Mouse (Mus musculus): ENCODE data around the gene Gng11.
A peak's percentile ranks its signal among the peaks of the same experiment; 100 is the strongest.

The Gng11 gene

GRCm38 (mm10) chr6:4003890-4004306 lies at the start of gene Gng11:
Gene Gng11 (plus strand): TSS chr6:4003904.
- DNase-seq: peak; percentile 29

GRCm38 (mm10) chr6:3954969-3955368 lies 48.7 kb upstream of the Gng11 start:
- DNase-seq: no peak

- peak; percentile 8 for DNase-seq
These were observed 35.8 kb upstream of the Gng11 start for GRCm38 (mm10) chr6:3967676-3968626.

- DNase-seq: no peak
These were observed 30.0 kb upstream of the Gng11 start for GRCm38 (mm10) chr6:3973679-3974078.

GRCm38 (mm10) chr6:3982661-3983284 lies 20.9 kb upstream of the Gng11 start:
- no peak for DNase-seq

GRCm38 (mm10) chr6:3988750-3989149 lies 15.0 kb upstream of the Gng11 start, which contains the start of gene Tfpi2:
Gene Tfpi2 (minus strand): TSS chr6:3988919.
- no peak for DNase-seq

- DNase-seq: no peak
These were observed 10.2 kb upstream of the Gng11 start, which contains the start of gene Gngt1 for GRCm38 (mm10) chr6:3993492-3993891. Gene Gngt1 (plus strand): TSS chr6:3993792.

- no peak for DNase-seq
These were observed 5.6 kb upstream of the Gng11 start for GRCm38 (mm10) chr6:3998089-3998488.

GRCm38 (mm10) chr6:3999296-3999695 lies 4.4 kb upstream of the Gng11 start:
- DNase-seq: no peak

GRCm38 (mm10) chr6:4000716-4001115 lies 3.0 kb upstream of the Gng11 start:
- no peak for DNase-seq

- no peak for DNase-seq
These were observed 259 bp upstream of the Gng11 start for GRCm38 (mm10) chr6:4003445-4003844.

- DNase-seq: no peak
These were observed 1.1 kb downstream of the Gng11 start for GRCm38 (mm10) chr6:4004808-4005207.

GRCm38 (mm10) chr6:4008501-4009040 lies 4.9 kb downstream of the Gng11 start:
- DNase-seq: no peak

- no peak for DNase-seq
These were observed 5.8 kb downstream of the Gng11 start for GRCm38 (mm10) chr6:4009548-4009947.

- DNase-seq: no peak
These were observed 18.9 kb downstream of the Gng11 start for GRCm38 (mm10) chr6:4022645-4023044.

GRCm38 (mm10) chr6:4026367-4026766 lies 22.7 kb downstream of the Gng11 start:
- no peak for DNase-seq

GRCm38 (mm10) chr6:4030956-4031355 lies 27.3 kb downstream of the Gng11 start:
- DNase-seq: no peak

GRCm38 (mm10) chr6:4041821-4042220 lies 38.1 kb downstream of the Gng11 start:
- DNase-seq: no peak

- DNase-seq: no peak
These were observed 43.5 kb downstream of the Gng11 start for GRCm38 (mm10) chr6:4047200-4047599.

GRCm38 (mm10) chr6:4052843-4053242 lies 49.1 kb downstream of the Gng11 start:
- DNase-seq: no peak

GRCm38 (mm10) chr6:4054387-4054786 lies 50.7 kb downstream of the Gng11 start:
- DNase-seq: no peak
